Mouse (Mus musculus) heart, postnatal 25 days (tissue): Measurements from ENCODE around the gene Rnft2. TPM values are rescaled to one million over a fixed set of nuclear protein-coding genes. Genes with fewer than 3 reads are reported as not detected.

Source experiments
- DNase-seq: peaks from one replicate; pipeline ENCODE4 v3.0.0; 2022; ENCODE audit warnings: low spot score
- intact Hi-C: fragments of 180-260 bp; cut with DNase I; formaldehyde crosslinking; loops from one replicate; pipeline ENCODE4 v1.15.1; 2025
- total RNA-seq, 2 experiments: library from RNA; stranded (reverse); gene quantifications; 2 replicates each; pipeline ENCODE4 v1.2.3; 2021

Rnft2 gene
- total RNA-seq, 2 experiments from 2014 or later, result 1.8 TPM

DNA sequence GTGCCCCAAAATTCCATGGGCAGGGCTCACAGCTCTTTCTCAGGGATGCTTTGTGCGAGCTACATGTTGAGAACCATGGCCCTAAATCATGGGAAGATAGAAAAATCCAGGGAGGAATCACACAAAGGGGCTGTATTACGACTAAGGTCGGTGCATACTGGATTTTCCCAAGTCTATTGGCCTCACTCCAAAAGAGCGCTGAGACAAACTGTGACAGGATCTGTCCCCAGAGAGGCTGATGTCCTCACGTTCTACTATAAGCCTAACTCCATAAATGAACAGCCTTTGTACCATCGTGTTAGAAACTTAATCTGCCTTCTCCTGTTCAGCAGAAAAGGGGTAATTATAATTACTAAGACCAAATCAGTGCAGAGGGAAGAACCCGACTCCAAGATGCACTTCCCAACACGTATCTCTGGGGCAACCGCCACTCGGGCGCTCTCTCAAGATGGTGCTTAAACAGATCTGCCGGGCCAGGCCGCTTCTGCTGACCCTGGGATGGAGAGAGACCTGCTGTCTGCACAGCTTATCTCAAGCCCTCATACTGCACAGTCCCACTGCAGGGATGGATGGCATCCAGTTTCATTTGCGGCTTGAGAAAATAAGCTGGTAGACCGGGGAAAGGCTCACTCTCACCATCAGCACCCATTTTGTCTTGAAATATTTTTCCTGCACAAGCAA lies 98.8 kb downstream of the Rnft2 start:
- intact Hi-C loops, result no loop called here
- no peak for DNase-seq

DNA sequence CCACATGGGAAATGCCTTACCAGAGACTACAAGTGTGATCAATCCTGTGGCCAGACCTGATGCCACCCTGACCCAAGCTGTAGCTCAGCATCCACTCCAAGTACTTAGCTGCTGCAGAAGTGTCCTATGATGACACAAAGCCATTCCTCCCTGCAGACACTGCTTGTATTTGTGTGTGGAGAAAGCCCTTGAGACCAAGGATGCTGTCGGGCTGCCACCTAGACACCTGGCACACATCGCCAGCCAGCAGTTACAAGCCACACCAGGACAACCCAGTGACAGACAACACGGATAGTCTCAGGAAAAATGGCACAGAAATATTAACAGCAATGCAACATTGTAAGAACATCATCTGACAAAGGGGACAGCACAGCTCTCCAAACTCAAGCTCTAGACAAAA lies 99.5 kb downstream of the Rnft2 start:
- intact Hi-C loops, result no loop called here

DNA sequence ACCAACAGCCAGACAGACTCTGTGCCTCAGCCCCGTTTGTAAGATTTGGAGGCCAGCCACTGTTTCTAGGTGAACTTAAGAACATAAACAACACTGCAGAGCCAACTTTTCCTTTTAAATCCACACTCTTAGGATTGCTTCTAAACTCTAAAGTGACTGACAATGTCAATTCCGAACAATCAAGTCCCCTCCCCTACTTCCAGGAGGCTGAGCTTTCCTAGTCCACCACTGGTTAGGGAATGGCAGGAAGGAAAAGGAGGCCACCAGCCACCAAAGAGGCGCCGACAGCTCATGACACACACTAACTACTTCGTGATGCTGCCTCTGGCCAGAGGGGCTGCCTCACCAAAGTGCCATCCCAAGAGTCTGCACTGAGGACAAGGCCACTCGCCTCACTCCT lies 100.1 kb downstream of the Rnft2 start:
- intact Hi-C loops, result no loop called here
- DNase-seq, result no peak

More for the DNA sequence above, 99.5 kb downstream of the Rnft2 start:
- no peak for DNase-seq

DNA sequence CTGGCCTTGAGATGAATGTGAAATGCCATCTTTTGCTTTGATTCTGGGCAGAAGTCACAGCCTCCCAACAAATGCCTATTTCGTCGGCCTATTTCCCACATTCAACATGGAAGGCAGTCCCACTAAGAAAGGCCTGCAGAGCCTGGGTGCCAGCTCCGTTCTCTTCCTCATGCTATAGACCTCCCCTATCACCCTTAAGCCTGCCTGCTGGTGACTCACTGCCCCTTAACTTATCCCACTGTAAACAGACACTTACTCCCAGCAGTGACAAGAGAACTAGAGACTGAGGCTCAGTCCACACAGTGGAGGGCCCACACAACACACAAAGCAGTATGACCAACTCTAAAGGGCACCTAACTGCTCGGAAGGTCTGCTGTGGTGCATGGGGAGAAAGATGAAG lies 100.6 kb downstream of the Rnft2 start:
- no peak for DNase-seq
- intact Hi-C loops, result no loop called here

DNA sequence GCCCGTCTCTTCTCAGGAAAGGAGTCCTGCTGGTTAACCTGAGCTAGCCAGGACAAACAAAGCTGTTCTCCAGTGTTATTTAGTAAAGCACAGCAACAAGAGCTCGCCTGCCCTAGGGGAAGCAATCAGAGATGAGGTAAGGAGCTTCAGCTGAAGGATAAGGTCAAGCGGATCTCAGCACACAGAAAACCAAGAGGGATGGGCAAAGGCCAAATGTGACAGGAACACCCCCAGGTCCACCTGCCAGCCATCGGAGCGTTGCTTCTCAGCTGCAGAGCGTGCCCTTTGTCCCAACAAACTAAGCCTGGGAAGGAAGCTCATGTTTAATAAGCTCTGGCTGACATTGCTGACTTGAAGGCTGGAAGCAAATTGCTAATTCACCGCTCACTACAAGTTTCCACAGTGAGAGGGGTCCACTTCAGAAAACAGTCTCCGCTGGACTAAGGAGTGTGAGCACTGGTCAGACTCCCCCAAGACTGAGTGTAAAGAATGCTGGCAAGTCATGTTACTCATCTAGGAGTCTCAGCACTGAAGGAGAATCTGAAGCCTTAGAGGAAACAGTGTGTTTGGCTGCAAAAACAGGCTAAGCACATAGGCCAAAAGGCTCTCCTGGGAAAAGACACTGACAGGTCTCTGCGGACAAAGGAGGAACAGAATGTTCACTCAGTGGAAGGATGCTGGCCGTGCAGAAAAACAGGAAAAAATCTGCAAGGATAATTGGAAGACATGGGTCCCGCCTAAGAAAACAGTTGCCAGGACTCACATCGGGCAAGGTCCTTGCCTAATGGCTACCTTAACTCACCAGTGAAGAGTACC lies 101.5 kb downstream of the Rnft2 start:
- peak; percentile 70 for DNase-seq
- intact Hi-C loops, result no loop called here

DNA sequence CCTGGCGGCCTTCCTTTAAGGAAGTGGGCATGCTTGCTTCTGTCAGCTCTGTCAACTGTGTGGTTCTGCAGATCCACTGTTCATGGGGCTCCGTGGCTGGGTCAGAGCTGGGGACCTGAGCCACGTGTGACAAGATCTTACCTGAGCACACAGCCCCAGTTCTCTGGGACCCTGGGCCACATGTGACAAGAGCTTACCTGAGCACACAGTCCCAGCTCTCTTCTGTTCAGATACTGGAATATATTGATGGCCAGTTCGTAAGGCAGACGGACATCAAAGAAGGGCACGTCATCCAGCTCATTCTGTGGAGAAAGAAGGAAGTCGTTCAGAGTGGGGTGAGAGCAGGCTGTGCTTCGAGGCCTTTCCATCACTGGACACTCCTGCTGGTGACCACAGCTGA lies 102.4 kb downstream of the Rnft2 start:
- no peak for DNase-seq
- intact Hi-C loops, result no loop called here

Other genes with a start within 250 kb of the Rnft2 start
- 100 to 1,000 TPM; 192 to 217 TPM for gene Tesc, start 217.4 kb downstream of the Rnft2 start, total RNA-seq
- gene Fbxw8, start 89.7 kb downstream of the Rnft2 start, total RNA-seq, result 10 to 100 TPM; 40.3 to 43.6 TPM
- gene Hrk, start 80.5 kb downstream of the Rnft2 start, total RNA-seq, result under 1 TPM; 0.56 to 0.88 TPM
- gene 2410131K14Rik, start 111 bp upstream of the Rnft2 start, total RNA-seq, result 1 to 10 TPM; 7.4 to 8.8 TPM